Mouse (Mus musculus) telencephalon, adult 2 months (tissue): ENCODE measurements around the gene Cmtm6.

Experiments
- DNase-seq: peaks from one replicate; pipeline ENCODE4 v3.0.0-alpha.2; 2011; ENCODE audit warnings: low read depth, low spot score

The Cmtm6 gene

DNA sequence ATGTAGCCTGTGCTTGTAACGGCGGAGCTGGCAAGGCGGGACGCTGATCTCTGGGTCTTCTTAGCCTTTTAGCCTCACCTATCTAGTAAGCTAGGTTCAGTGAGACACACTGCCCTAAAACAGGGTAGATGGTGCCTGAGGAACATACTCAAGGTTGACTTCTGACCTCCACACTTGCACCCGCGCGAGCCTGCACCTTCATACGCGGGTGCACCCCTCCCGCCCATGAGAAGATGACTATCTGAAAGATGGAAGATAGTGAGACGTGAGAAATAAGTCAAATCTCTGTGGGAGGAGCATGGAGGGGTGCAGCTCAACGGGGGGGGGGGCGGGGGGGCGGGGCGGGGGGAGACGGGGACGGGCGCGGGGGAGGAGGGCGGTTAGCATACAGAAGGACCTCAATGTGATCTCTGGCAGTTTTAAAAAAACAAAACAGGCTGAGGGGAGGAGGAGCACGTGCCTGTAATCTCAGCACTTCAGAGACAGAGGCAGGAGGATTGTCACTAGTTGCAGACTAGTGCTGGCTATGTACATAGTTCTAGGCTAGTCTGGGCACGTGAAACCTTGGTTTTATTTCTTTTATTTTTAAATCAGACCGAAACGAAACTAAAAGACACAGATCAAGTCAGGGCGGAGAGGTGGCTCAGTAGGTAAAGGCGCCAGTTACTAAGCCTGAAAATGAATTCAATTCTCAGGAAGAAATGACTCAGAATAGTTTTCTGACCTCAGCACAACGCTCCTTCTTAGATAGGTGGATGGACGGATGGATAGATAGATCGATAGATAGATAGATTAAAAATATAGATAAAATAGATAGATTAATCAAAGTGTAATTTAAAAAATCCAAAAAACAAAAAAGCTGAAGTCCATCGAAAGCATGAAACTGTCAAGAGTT is 758 bp upstream of the Cmtm6 start:
- no peak for DNase-seq

DNA sequence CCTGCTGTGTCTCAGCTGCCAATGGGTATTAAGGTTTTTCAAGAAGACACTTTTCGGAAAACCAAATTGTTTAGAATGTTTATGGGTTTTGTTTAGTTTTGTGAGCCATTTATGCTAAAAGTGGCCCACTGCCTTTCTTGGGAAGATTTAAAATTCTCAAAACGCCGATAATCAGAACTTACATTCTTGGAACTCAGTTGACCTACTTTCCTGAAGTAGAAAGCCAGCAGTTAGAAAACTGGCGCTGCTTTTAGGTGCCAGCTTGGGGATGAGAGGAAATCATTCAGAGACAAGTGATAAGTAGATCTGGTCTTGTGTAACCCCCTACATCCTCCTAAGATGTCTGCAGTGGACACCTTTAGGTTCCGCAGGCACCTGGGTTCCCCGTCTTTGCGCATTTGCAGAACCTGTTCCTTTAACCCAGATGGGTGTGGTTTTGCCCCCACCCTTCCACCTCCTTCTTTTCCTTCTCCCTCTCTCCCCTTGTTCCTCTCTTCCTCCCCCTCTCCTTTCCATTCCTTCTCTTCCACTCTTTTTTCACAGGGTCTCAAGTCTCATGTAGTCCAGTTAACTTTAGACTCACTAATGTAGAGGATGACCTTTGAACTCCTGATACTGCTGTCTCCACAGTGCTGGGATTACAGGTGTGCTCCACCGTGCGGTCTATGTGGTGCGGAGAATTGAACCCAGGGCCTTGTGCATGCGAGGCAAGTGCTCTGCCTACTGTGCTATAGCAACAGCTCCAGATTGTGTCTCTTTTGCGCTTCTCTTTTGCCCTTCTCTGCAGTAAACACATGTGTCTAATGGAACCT is 1.2 kb downstream of the Cmtm6 start:
- DNase-seq: no peak

DNA sequence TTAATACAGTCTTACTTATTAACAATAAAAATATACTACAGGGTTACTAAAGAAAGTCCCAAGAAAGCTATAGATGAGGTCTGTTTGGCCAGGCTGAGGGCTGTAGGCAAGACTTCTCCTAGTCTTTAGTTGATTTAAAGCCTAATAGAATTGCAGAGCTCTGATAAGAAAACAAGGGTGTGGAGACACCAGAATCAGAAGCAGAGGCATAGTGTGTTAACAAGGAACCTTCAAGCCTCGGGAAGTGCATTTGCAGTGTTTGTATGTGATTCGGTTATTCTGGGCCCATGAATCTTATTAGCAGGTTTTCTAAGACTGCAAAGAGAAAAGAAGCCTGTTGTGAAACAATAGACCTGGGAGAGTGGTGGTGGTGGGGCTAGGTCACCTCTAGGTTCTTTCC is 2.3 kb downstream of the Cmtm6 start:
- DNase-seq: no peak

DNA sequence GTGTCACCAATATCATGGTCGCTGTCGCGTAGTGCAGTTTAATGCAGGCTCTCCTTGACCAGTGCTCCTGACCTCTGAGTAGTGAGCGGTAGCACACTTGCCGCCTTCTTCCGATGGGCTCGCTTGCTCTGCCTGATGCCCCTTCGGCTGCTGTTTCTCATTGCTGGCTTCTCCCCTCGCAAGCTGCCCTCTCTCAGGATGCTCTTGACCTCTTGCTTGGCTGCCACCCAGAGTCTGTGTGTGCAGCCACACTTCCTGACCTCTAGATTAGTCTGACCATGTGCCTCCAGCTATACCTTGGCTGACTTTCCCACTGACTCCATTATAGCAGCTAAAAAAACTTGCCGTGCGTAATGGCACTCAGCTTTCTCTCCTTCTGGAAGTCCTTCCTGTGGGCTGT is 5.5 kb downstream of the Cmtm6 start:
- no peak for DNase-seq

DNA sequence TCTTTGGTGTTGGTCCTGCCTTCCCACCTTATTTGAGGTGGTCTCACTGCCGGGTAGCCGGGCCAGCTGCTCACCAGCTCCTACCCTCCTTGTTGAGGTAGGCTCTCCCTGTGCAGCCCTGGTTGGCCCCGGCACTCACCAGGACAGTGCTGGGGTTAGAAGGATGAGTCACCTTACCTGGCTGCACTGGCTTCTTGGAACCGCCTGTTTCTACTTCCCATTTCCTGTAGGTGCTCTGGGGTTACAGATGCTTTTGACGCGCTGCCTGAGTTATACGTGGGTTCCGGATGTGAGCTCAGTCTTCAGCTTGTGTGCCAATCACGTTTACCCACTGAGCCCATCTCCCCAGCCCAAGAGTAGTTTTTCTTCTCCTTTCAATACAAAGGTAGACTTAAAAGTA is 9.4 kb downstream of the Cmtm6 start:
- DNase-seq: no peak

DNA sequence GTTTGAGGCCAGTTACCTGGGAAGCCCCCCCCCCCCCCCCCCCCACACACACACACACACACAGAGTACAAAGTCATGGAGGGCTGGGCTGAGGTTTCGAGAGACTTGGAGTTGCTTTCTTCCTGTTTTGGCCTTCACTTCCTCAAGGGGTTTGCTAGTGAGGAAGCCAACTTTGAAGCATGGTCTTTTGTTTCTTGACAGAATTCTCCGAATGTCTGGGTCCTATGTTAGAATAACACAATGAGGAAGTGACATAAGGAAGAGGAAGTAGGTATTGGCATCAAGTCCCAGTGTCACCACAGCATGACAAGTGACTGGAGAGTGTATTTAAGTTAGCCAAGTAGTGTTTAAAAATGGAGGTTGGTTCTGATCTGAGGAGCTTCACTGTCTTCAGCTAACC is 11.8 kb downstream of the Cmtm6 start:
- DNase-seq: no peak

DNA sequence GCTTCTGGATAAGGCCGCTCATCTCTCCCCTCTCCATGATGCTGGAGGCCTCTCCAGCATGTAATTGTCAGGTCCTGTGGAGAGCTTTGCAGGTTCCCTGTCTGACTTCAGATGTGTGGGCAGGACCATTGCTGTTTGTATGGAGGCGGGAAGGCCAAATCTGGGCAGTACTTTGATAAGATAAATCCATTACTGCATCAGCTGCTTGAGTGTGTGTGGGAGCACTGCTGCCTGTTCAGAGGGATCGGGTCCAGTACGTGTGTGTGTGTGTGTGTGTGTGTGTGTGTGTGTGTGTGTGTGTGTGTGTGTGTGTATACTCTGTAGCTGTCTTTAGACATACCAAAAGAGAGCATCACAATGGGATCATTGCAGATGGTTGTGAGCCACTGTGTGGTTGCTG is 14.2 kb downstream of the Cmtm6 start:
- DNase-seq: no peak

DNA sequence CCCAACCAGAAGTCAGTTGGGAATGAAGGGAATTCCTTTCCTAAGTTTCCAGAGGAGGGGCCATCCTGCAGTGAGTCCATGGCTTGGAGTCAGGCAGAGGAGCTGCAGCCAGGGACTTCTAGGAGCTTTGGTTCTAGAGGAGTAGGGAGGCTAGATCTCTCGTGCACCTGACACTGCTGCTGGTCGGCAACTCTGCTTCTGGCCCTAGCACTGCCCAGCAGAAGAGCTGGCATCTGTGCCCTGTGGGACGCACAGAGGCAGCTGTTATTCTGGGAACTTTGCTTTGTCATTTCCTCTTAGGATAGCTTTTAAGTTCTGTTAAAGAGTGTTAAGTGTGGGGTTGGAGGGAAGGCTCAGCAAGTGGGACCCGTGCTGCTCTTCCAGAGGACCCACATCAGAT is 14.7 kb downstream of the Cmtm6 start:
- no peak for DNase-seq

DNA sequence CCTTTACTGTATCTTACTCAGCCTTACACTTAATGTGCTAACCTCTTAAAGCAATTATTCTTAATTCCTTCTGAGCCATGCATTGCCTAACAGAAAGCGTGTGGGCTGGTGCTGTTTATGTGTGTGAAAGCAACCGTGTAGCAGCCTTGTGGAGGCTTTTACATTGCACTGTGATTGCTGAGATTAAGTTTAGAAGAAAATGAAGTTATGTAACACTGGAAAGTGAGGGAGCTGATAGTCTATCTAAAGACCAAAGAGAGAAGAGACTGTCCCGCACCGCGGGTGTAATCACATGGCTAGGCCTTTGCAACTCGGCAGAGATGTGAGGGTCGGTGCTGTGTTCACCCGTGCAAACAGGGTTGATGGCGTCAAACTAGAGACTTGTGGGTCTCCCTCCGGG is 16.1 kb downstream of the Cmtm6 start:
- peak; percentile 80 for DNase-seq

DNA sequence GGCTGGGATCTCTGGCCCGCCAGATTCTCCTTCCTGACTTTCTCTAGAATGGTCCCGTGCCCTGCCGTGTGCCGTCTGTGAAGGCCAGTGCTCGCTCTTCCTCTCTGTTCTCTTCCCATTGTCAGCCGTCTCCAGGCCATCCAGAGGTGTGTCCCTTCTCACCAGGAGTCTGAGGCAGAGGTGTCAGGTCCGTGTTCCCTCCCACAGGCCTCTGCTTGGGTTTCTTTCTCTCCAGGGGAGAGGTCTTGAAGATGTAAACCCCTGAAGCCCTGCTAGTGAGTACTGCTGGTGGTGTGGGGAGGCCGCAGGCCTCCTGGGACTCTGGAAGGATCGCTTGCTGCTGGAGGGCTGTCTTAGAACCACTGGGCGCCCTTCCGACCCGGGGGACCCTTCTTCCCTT is 16.6 kb downstream of the Cmtm6 start:
- no peak for DNase-seq

DNA sequence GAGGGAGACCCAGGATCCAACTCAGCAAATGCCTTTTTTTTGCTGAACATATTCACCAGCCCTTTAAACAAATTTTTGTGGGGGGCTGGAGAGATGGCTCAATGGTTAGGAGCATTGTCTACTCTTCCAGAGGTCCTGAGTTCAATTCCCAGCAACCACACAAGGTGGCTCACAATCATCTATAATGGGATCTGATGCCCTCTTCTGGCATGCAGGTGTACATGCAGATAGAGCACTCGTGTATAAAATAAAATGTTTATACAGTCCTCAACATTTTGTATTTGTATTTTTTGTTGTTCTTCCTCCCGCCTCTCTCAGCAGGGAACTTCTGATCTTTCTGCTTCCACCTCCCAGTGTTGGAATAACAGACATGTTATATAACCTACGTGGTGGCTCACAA is 20.7 kb downstream of the Cmtm6 start:
- no peak for DNase-seq

DNA sequence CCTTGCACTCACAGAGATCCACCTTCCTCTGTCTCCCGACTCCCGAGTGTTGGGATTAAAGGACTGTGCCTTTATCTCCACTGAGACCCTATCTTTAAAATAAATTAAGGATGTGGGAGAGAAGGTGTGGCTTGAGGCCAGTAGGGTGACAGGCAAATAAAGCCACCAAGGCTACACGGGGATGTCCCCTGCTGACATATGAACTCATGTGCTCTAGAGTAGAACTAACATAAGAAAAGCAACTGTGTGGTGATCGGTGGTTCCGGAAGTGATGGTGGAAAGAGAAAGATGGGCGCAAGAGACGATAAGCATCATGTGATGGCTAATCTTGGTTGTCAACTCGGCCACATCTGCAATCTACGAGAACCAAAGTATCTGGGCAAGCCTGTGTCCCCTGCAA is 21.4 kb downstream of the Cmtm6 start:
- DNase-seq: no peak

DNA sequence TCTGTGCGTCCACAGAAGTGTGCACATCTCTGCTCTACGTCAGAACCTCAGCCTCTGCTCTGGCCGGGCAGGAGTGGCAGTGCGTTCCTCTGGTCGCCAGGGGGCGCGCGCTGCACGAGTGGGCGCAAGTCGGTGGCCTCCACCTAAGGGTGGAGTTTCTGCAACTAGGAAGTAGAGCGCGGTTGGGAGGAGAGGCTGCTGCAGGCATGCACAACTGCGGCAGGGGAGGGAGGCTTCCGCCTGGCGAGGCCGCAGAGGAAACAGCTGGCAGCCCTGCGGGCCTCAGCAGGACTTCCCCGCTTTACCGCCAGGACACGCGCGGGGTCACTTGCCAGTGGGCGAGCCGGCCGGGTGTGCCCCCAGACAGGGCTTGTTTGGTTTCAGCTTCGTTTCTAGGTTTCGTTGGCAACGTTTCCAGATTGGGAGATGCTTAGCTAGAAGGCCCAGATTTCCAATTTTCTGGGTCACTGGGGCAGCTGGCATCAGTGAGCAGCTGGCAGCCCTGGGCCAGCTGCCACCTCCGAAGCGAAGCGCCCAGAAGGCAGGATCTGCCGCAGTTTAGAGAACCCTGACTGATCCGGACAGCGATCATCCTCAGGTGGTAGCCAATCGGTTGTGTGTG is 22.1 kb downstream of the Cmtm6 start:
- DNase-seq: peak; percentile 76

DNA sequence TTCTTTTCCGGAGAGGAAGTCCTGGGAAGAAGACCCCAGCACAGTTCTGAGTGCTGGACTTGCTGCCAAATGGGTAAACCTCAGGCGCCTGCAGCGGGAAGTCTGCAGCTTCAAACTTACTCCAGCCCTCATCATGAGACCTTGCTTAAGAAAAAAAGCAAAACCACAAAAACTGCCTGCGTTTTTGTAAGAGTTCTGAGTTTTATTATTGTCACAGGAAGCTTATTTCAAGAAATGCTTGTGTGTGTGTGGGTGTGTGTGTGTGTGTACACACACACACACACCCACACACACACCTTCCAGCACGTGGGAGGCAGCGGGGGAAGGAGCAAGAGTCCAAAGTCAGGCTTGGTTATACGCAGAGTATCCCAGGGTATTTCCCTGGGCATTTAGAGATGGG is 27.4 kb downstream of the Cmtm6 start:
- no peak for DNase-seq

DNA sequence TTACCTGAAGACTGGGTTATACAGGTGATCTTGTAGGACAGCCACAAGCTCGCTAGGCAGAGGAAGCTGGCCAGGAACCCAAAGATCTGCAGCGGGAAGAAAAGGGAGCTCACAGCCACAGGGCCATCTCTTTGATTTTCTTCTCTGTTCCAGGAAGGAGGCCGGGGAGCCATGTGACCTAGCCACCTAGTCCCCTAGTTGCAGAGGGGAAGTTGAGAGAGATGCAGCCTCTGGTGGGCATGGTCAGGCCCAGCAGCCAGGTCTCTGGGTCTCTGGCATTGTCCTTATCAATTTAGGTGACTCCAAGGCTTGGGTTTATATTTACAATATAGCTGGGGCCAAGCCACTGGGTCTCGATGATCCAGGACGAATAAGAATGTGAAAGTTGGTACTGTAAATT is 27.9 kb downstream of the Cmtm6 start:
- no peak for DNase-seq

DNA sequence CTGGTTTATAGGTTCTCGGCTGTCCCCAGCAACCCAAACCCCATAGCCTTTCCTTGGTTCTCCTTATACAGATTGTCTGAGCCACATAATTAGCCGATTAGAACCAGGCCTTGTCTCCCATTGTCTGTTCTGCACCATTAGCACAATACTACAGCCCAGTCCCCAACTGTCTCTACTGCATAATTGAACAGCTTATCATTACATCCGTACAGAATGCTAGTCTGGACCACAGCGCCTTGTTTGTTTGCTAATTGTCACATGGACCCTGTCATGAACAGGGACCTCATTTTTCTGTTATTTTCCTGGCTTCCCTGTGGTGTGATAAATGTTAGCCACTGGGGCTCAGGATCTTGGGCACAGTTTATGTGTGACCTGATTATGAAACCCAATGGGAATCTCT is 29.0 kb downstream of the Cmtm6 start:
- no peak for DNase-seq

DNA sequence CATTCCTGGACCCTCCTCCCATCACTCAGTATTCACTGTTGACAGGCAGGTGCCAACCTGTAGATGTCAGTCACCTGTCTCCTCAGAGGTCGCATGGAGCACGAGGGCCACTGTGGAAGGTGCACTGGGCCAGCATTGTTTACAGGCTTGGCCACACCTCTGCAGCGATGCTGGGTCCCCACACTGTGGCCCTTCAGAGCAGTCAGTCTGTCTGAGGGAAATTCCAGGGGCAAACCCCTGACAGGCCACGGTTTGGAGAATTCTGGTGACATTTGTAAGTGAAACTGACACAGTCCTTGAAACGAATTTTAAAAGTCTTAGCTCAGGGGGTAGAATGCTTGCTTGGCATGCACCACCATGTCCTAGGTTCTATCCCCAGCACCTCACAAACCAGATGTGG is 29.4 kb downstream of the Cmtm6 start:
- no peak for DNase-seq

DNA sequence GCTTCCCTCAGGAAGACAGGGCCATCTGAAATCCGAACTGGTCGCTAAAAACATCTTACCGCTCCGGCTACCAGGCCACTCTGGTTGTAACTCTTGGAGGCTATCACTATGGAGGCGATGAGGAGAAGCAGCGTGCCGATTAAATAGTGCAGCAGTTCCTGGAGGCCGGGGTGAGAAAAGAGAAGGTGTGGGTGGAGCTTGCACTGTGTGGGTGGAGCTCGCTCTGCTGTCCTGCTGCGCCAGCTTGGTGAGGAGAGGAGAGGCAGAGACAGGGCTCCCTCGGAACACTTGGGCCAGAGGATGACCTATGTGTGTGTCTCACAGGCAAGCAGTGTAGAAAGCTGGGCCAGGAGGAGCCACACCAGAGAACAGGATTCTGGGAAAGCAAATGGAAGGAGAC is 30.9 kb downstream of the Cmtm6 start:
- DNase-seq: no peak

DNA sequence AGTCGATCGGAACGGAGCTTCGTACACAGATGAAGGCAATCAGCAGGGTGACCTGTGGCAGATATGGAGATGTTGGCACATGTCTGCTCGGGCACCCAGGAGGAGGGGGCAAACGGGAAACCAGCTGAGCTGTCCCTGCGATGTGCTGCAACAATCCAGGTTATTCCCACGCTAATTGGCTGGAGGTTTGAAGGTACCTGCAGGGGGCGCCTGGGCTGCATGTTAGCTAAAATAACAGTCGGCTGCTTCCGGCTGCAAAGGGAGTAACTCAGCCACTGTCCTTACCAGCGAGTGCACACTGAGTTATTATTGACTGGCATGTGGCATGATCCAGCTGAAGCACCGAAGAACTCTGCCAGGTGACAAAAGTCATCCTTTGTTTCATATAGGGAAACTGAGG is 32.4 kb downstream of the Cmtm6 start:
- DNase-seq: no peak

DNA sequence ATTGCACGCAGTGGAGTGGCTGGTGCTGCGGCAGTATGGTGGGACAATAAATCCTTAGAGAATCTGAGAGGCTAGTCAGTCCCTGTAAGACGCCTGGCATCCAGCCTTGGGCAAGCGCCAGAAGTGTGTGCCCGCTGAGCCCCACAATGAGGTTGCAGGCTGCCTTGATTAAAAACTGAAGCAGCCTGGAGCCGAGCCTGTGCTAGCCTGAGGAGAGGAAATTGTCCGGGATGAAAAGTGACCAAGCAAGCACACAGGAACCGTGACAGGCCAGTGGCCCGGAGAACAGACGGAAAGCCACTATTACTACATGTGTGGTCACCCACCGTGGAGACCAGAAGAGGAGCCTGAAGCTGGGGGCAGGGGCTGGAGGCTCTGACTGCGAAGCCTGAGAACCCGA is 36.1 kb downstream of the Cmtm6 start:
- no peak for DNase-seq

DNA sequence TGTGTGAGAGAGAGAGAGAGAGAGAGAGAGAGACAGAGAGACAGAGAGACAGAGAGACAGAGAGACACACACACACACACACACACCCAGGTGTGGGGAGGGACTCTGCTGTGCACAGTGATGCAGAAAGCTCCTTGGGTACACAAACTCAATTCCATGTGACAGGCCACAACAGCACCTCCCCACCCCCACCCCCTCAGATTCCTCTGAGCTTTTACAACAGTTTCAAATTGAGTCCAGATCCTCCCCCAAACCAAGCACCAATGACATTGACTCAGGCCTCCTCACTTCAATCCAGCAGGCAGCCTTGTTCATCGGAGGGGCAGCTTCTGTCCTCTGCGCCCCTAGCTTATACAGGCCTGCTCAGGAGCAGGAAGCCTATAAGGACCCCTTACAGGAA is 36.6 kb downstream of the Cmtm6 start:
- DNase-seq: no peak

DNA sequence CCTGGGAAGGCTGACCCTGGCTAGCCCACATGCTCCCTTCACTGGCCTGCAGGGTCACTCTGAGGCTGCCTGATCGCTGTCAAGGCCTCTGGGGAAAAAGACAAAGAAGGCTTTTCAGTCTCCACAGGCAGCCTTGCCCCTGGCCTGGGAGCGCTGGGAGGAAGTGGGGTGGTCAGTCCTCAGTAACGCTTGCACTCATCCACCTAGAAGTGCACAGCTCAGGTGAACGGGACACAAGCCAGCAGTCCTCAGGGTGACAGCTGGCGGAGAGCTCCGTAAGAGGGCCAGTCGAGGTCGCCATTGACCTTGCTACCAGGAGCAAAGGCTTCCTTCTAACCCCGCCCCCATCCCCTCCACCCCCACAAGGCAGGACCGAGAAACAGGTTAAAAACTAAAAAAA is 37.1 kb downstream of the Cmtm6 start:
- no peak for DNase-seq

DNA sequence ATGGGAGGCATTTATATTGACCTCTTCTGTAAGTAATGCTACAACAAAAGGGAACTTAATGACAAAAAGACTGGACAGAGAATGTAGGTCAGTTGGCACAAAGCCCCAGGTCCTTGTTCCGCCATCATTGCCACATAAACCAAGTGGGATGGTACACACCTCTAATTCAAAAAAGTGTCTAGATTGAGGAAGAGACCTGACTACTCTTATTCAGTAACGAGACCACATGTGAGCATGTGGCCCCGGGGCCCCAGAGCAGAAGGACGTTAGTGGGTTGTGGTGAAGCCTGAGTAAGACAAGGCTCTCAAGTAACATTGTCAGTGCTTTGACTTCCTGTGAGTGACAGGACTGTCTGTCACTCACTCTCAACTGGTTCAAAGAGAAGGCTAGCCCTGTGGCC is 39.3 kb downstream of the Cmtm6 start:
- no peak for DNase-seq
